Mouse (Mus musculus): ENCODE results near the gene Insl6.

Gene Insl6

GRCm38 (mm10) chr19:29287863-29288262 lies 37.3 kb downstream of the Insl6 start:
- DNase-seq (ENCODE audit: low spot score in 2 of 2): no peak

GRCm38 (mm10) chr19:29285451-29285869 lies 39.7 kb downstream of the Insl6 start:
- no peak for DNase-seq (ENCODE audit: low spot score in 2 of 2)

GRCm38 (mm10) chr19:29278944-29279587 lies 46.1 kb downstream of the Insl6 start:
- no peak for DNase-seq (ENCODE audit: low spot score in 2 of 2)

- DNase-seq (ENCODE audit: low spot score in 2 of 2): no peak
Measured at GRCm38 (mm10) chr19:29276414-29276813, 48.7 kb downstream of the Insl6 start.

- DNase-seq (ENCODE audit: low spot score in 2 of 2): no peak
Measured at GRCm38 (mm10) chr19:29272011-29272809, 52.9 kb downstream of the Insl6 start.
